Mouse (Mus musculus): ENCODE measurements around the gene Pdk4. TPM values are rescaled to one million over a fixed set of nuclear protein-coding genes. Genes with fewer than 3 reads are reported as not detected.
A peak's percentile ranks its signal among the peaks of the same experiment; 100 is the strongest.

Gene Pdk4
- total RNA-seq, 1 experiment: 1.9 TPM

DNA sequence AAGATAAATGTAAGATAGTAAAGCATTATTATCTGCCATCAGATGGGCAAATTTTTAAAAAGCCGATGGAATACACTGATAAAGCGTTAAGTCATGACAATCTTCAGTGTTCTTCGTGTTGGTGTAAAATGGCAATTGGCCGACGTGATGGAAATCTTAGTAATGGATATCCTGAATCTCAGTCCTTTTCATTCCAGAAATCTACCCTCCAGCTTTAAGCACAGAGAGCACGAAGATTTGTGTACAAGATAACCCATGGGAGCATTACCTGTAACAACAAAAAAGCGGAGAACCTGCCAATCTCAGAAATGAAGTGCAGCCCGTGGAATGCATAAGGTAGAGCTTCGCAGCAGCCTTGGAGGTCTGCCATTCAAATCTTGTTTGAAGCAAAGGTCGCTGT lies 5.4 kb upstream of the Pdk4 start:
- H3K36me3 ChIP-seq (ENCODE audit: control insufficient read depth, insufficient read depth, low read length, poor library complexity, severe bottlenecking): no peaks in the 10 kb centered on the region
- no peak overlapping the region for H3K4me3 ChIP-seq (ENCODE audit: insufficient read depth in 1 of 2, low read depth in 1 of 2, low read length in 2 of 2, poor library complexity in 1 of 2, severe bottlenecking in 1 of 2)
- in situ Hi-C loops (cut with MboI; ENCODE audit: low sequenced_read_pairs in 2 of 2, unreplicated experiment in 2 of 2): no loop called here
- no peak for TF ChIP-seq HCFC1 (IDR thresholded peaks at IDR 0.05; ENCODE audit: borderline replicate concordance, insufficient read depth, low read length)
- no peak for TF ChIP-seq CHD2 (IDR thresholded peaks at IDR 0.05; ENCODE audit: low read depth, low read length)
- H3K9ac ChIP-seq (ENCODE audit: insufficient read depth, low read depth, low read length, poor library complexity, severe bottlenecking): no peak overlapping the region
- H3K4me1 ChIP-seq (ENCODE audit: control insufficient read depth in 2 of 2, insufficient read depth in 2 of 2, low read length in 2 of 2, poor library complexity in 1 of 2): peaks cover 0 to 5% of the 10 kb centered on the region in 2 experiments; a peak in 2 of 4 replicates
- H3K9me3 ChIP-seq (ENCODE audit: control insufficient read depth, insufficient read depth, low read depth, low read length): no peaks in the 10 kb centered on the region
- H3K27ac ChIP-seq (ENCODE audit: insufficient read depth, low read depth, low read length, poor library complexity, severe bottlenecking): no peak overlapping the region
- DNase-seq (ENCODE audit: low read depth, low spot score): no peak

DNA sequence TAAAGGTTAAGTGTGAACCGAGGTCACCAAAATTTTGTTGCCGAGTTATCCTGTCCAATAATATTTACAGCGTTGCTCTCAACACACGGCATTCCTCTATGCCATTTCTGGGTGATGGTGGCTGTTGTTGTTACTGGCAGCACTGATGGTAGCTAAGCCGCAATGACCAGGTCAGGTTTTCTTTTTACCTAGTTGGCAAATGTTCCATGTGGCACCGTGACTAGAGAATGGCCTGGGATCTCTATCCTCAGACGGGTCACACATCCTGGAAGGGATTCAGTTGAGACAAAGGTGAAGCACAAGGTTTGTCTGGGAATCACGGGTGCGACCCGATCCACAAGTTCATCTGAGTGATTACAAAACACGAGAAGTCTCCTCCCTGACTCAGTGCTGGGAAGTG lies 2.6 kb upstream of the Pdk4 start:
- Histone ChIP-seq H3K9ac (ENCODE audit: insufficient read depth, low read depth, low read length, poor library complexity, severe bottlenecking) (no peak overlapping the region), H3K4me3 (ENCODE audit: insufficient read depth in 1 of 2, low read depth in 1 of 2, low read length in 2 of 2, poor library complexity in 1 of 2, severe bottlenecking in 1 of 2) (no peak overlapping the region), H3K4me1 (ENCODE audit: control insufficient read depth in 2 of 2, insufficient read depth in 2 of 2, low read length in 2 of 2, poor library complexity in 1 of 2) (peaks cover 2 to 5% of the 10 kb centered on the region in 2 experiments), H3K27ac (ENCODE audit: insufficient read depth, low read depth, low read length, poor library complexity, severe bottlenecking) (no peak overlapping the region), H3K36me3 (ENCODE audit: control insufficient read depth, insufficient read depth, low read length, poor library complexity, severe bottlenecking) (no peaks in the 10 kb centered on the region), H3K9me3 (ENCODE audit: control insufficient read depth, insufficient read depth, low read depth, low read length) (no peaks in the 10 kb centered on the region)
- TF ChIP-seq ZC3H11A (IDR thresholded peaks at IDR 0.05; ENCODE audit: borderline replicate concordance, low read depth, low read length) (no peak), MAFK (IDR thresholded peaks at IDR 0.05; ENCODE audit: insufficient read depth, low read depth, low read length) (no peak)
- in situ Hi-C loops (cut with MboI; ENCODE audit: low sequenced_read_pairs in 2 of 2, unreplicated experiment in 2 of 2): no loop called here
- no peak for DNase-seq (ENCODE audit: low read depth, low spot score)

DNA sequence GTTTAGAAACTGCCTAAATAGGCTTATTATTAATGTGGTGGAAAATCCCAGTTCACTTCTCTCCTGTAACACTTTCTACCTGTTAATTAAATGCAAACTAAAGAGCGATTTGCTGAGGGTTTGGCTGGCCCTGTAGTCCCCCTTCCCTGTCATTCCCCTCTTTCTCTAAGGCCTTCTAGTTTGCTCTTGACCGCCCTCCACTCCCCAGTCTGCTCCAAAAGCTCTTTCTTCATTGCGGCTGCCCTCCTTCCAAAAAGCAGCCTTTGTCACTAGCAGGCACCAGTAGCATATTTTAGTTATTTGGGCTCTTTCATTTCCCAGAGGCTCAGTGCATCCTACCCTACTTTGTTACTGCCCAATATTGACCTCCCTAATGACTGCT lies 736 bp upstream of the Pdk4 start:
- peaks cover 2 to 5% of the 10 kb centered on the region in 2 experiments for H3K4me1 ChIP-seq (ENCODE audit: control insufficient read depth in 2 of 2, insufficient read depth in 2 of 2, low read length in 2 of 2, poor library complexity in 1 of 2)
- TF ChIP-seq CHD2 (IDR thresholded peaks at IDR 0.05; ENCODE audit: low read depth, low read length): no peak
- TF ChIP-seq MAFK (IDR thresholded peaks at IDR 0.05; ENCODE audit: insufficient read depth, low read depth, low read length): no peak
- no peak for TF ChIP-seq ZNF384 (IDR thresholded peaks at IDR 0.05; ENCODE audit: low read depth, low read length)
- TF ChIP-seq HCFC1 (IDR thresholded peaks at IDR 0.05; ENCODE audit: borderline replicate concordance, insufficient read depth, low read length): no peak
- no peak for TF ChIP-seq ZC3H11A (IDR thresholded peaks at IDR 0.05; ENCODE audit: borderline replicate concordance, low read depth, low read length)
- H3K9ac ChIP-seq (ENCODE audit: insufficient read depth, low read depth, low read length, poor library complexity, severe bottlenecking): no peak overlapping the region
- H3K36me3 ChIP-seq (ENCODE audit: control insufficient read depth, insufficient read depth, low read length, poor library complexity, severe bottlenecking): no peaks in the 10 kb centered on the region
- peak overlapping the region in 1 of 2 experiments; percentile 86; a peak in 2 of 4 replicates for H3K4me3 ChIP-seq (ENCODE audit: insufficient read depth in 1 of 2, low read depth in 1 of 2, low read length in 2 of 2, poor library complexity in 1 of 2, severe bottlenecking in 1 of 2)
- in situ Hi-C loops (cut with MboI; ENCODE audit: low sequenced_read_pairs in 2 of 2, unreplicated experiment in 2 of 2): no loop called here
- H3K9me3 ChIP-seq (ENCODE audit: control insufficient read depth, insufficient read depth, low read depth, low read length): no peaks in the 10 kb centered on the region
- DNase-seq (ENCODE audit: low read depth, low spot score): no peak
- no peak overlapping the region; the same call in 1 of the 2 replicates for H3K27ac ChIP-seq (ENCODE audit: insufficient read depth, low read depth, low read length, poor library complexity, severe bottlenecking)

DNA sequence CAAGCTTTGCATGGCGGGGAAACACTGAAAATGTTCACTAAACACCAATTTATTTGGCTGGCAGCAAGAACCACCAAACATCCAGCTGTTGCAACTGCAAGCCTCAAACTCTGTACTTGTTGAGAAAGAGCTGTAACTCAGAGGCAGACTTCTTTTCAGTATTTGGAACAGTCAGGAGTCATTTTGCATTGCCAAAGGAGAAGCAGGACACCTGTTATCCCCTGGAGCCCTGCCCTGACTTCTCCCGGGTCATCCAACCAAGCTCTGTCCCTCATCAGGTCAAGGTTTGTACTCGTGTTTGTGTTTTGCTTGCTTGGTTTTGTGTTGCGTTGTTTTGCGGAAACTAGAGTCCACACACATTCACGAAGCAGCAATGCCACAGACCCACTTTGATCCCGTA lies 11.1 kb downstream of the Pdk4 start:
- Histone ChIP-seq H3K9me3 (ENCODE audit: control insufficient read depth, insufficient read depth, low read depth, low read length) (peaks cover 7% of the 10 kb centered on the region), H3K4me3 (ENCODE audit: insufficient read depth in 1 of 2, low read depth in 1 of 2, low read length in 2 of 2, poor library complexity in 1 of 2, severe bottlenecking in 1 of 2) (no peak overlapping the region), H3K9ac (ENCODE audit: insufficient read depth, low read depth, low read length, poor library complexity, severe bottlenecking) (no peak overlapping the region), H3K27ac (ENCODE audit: insufficient read depth, low read depth, low read length, poor library complexity, severe bottlenecking) (no peak overlapping the region), H3K4me1 (ENCODE audit: control insufficient read depth in 2 of 2, insufficient read depth in 2 of 2, low read length in 2 of 2, poor library complexity in 1 of 2) (peaks cover 13 to 17% of the 10 kb centered on the region in 2 experiments), H3K36me3 (ENCODE audit: control insufficient read depth, insufficient read depth, low read length, poor library complexity, severe bottlenecking) (peaks cover 5% of the 10 kb centered on the region; the same call in 1 of the 2 replicates)
- TF ChIP-seq ZC3H11A (IDR thresholded peaks at IDR 0.05; ENCODE audit: borderline replicate concordance, low read depth, low read length) (no peak), HCFC1 (IDR thresholded peaks at IDR 0.05; ENCODE audit: borderline replicate concordance, insufficient read depth, low read length) (no peak), CHD2 (IDR thresholded peaks at IDR 0.05; ENCODE audit: low read depth, low read length) (no peak), ZNF384 (IDR thresholded peaks at IDR 0.05; ENCODE audit: low read depth, low read length) (no peak), MAFK (IDR thresholded peaks at IDR 0.05; ENCODE audit: insufficient read depth, low read depth, low read length) (no peak)
- in situ Hi-C loops (cut with MboI; ENCODE audit: low sequenced_read_pairs in 2 of 2, unreplicated experiment in 2 of 2): no loop called here
- DNase-seq (ENCODE audit: low read depth, low spot score): no peak

GRCm38 (mm10) chr6:5482270-5482783 lies 13.8 kb downstream of the Pdk4 start:
- peaks cover 13 to 17% of the 10 kb centered on the region in 2 experiments for H3K4me1 ChIP-seq (ENCODE audit: control insufficient read depth in 2 of 2, insufficient read depth in 2 of 2, low read length in 2 of 2, poor library complexity in 1 of 2)
- no peak overlapping the region for H3K9ac ChIP-seq (ENCODE audit: insufficient read depth, low read depth, low read length, poor library complexity, severe bottlenecking)
- H3K4me3 ChIP-seq (ENCODE audit: insufficient read depth in 1 of 2, low read depth in 1 of 2, low read length in 2 of 2, poor library complexity in 1 of 2, severe bottlenecking in 1 of 2): no peak overlapping the region
- peaks cover 5% of the 10 kb centered on the region; the same call in 1 of the 2 replicates for H3K36me3 ChIP-seq (ENCODE audit: control insufficient read depth, insufficient read depth, low read length, poor library complexity, severe bottlenecking)
- TF ChIP-seq CHD2 (IDR thresholded peaks at IDR 0.05; ENCODE audit: low read depth, low read length) (peak; percentile 60), HCFC1 (IDR thresholded peaks at IDR 0.05; ENCODE audit: borderline replicate concordance, insufficient read depth, low read length) (no peak), MAFK (IDR thresholded peaks at IDR 0.05; ENCODE audit: insufficient read depth, low read depth, low read length) (peak; percentile 81)
- peak overlapping the region; percentile 99 for H3K27ac ChIP-seq (ENCODE audit: insufficient read depth, low read depth, low read length, poor library complexity, severe bottlenecking)
- H3K9me3 ChIP-seq (ENCODE audit: control insufficient read depth, insufficient read depth, low read depth, low read length): peaks cover 7% of the 10 kb centered on the region
- in situ Hi-C loops (cut with MboI; ENCODE audit: low sequenced_read_pairs in 2 of 2, unreplicated experiment in 2 of 2): no loop called here
- DNase-seq (ENCODE audit: low read depth, low spot score): peak; percentile 75
